Mouse (Mus musculus): Measurements from ENCODE around the gene Dkk2. TPM values are rescaled to one million over a fixed set of nuclear protein-coding genes. Genes with fewer than 3 reads are reported as not detected.

Gene Dkk2
- polyA plus RNA-seq, 1 experiment from 2014 or later = 1.2 TPM

GRCm38 (mm10) chr3:132207469-132207868 is 122.4 kb downstream of the Dkk2 start:
- Histone ChIP-seq H3K27ac (replicated peaks; ENCODE audit: low read depth, low read length) (no peak overlapping the region), H3K9ac (replicated peaks; ENCODE audit: low read length) (no peak overlapping the region), H3K9me3 (ENCODE audit: control insufficient read depth, low read length) (no peaks in the 10 kb centered on the region), H3K4me1 (ENCODE audit: control insufficient read depth, insufficient read depth, low read length) (no peaks in the 10 kb centered on the region), H3K36me3 (ENCODE audit: control insufficient read depth, insufficient read depth, low read length) (no peaks in the 10 kb centered on the region), H3K4me2 (ENCODE audit: low read length) (no peak overlapping the region), H3K4me3 (replicated peaks; ENCODE audit: low read depth, low read length) (no peak overlapping the region), H3K27me3 (ENCODE audit: control insufficient read depth, insufficient read depth, low read length) (no peaks in the 10 kb centered on the region)
- ATAC-seq (ENCODE audit: low FRiP score, low TSS enrichment) (peak; percentile 61; the same call in 1 of the 2 replicates), DNase-seq (peak; percentile 77)
- WGBS = 38% methylated on average over 11 of the region's 11 CpGs

- Histone ChIP-seq H3K9me3 (ENCODE audit: control insufficient read depth, low read length) (no peaks in the 10 kb centered on the region), H3K36me3 (ENCODE audit: control insufficient read depth, insufficient read depth, low read length) (no peaks in the 10 kb centered on the region), H3K4me3 (replicated peaks; ENCODE audit: low read depth, low read length) (no peak overlapping the region), H3K9ac (replicated peaks; ENCODE audit: low read length) (no peak overlapping the region), H3K4me1 (ENCODE audit: control insufficient read depth, insufficient read depth, low read length) (no peaks in the 10 kb centered on the region), H3K27me3 (ENCODE audit: control insufficient read depth, insufficient read depth, low read length) (no peaks in the 10 kb centered on the region), H3K27ac (replicated peaks; ENCODE audit: low read depth, low read length) (no peak overlapping the region), H3K4me2 (ENCODE audit: low read length) (no peak overlapping the region)
- no peak for ATAC-seq (ENCODE audit: low FRiP score, low TSS enrichment)
- 88% methylated on average over 5 of the region's 5 CpGs for WGBS
- no peak for DNase-seq
Measured at GRCm38 (mm10) chr3:132211260-132211659, 126.2 kb downstream of the Dkk2 start.

- 78% methylated on average over 7 of the region's 7 CpGs for WGBS
Measured at GRCm38 (mm10) chr3:132219977-132220487, 134.9 kb downstream of the Dkk2 start.

GRCm38 (mm10) chr3:132227622-132228021 is 142.5 kb downstream of the Dkk2 start:
- no peak overlapping the region for H3K9ac ChIP-seq (replicated peaks; ENCODE audit: low read length)
- 86% methylated on average over 1 of the region's 1 CpGs for WGBS
- ATAC-seq (ENCODE audit: low FRiP score, low TSS enrichment) = 0 out of 2 replicates have a peak, but pooled peaks have one; percentile 24

More at GRCm38 (mm10) chr3:132219977-132220487, 134.9 kb downstream of the Dkk2 start:
- Histone ChIP-seq H3K4me3 (replicated peaks; ENCODE audit: low read depth, low read length) (no peak overlapping the region), H3K36me3 (ENCODE audit: control insufficient read depth, insufficient read depth, low read length) (no peaks in the 10 kb centered on the region), H3K9me3 (ENCODE audit: control insufficient read depth, low read length) (no peaks in the 10 kb centered on the region), H3K9ac (replicated peaks; ENCODE audit: low read length) (no peak overlapping the region), H3K4me2 (ENCODE audit: low read length) (no peak overlapping the region), H3K27me3 (ENCODE audit: control insufficient read depth, insufficient read depth, low read length) (no peaks in the 10 kb centered on the region), H3K27ac (replicated peaks; ENCODE audit: low read depth, low read length) (no peak overlapping the region), H3K4me1 (ENCODE audit: control insufficient read depth, insufficient read depth, low read length) (no peaks in the 10 kb centered on the region)
- DNase-seq (no peak), ATAC-seq (ENCODE audit: low FRiP score, low TSS enrichment) (no peak)

More at GRCm38 (mm10) chr3:132227622-132228021, 142.5 kb downstream of the Dkk2 start:
- Histone ChIP-seq H3K9me3 (ENCODE audit: control insufficient read depth, low read length) (no peaks in the 10 kb centered on the region), H3K4me2 (ENCODE audit: low read length) (no peak overlapping the region), H3K27ac (replicated peaks; ENCODE audit: low read depth, low read length) (no peak overlapping the region), H3K36me3 (ENCODE audit: control insufficient read depth, insufficient read depth, low read length) (no peaks in the 10 kb centered on the region), H3K27me3 (ENCODE audit: control insufficient read depth, insufficient read depth, low read length) (no peaks in the 10 kb centered on the region), H3K4me1 (ENCODE audit: control insufficient read depth, insufficient read depth, low read length) (no peaks in the 10 kb centered on the region), H3K4me3 (replicated peaks; ENCODE audit: low read depth, low read length) (no peak overlapping the region)
- no peak for DNase-seq

All from midbrain, embryonic 14.5 days (tissue).